Mouse (Mus musculus): ENCODE data around the gene Gm9195. TPM values are rescaled to one million over a fixed set of nuclear protein-coding genes. Genes with fewer than 3 reads are reported as not detected.

Gene Gm9195
- polyA plus RNA-seq (2014; fragmentation: Nextera tagmentation; extraction: Ambion mirVana), result not detected in 2 replicates

GRCm38 (mm10) chr14:72491738-72492137, at the start of gene Gm9195:
Gene Gm9195 (minus strand): TSS chr14:72491838.
- Histone ChIP-seq H3K4me3 (ENCODE audit: low read depth, low read length) (no peak within 1 kb of the TSS), H3K9ac (replicated peaks; ENCODE audit: low read depth, low read length) (no peak within 1 kb of the TSS), H3K36me3 (ENCODE audit: control insufficient read depth, insufficient read depth, low read length) (no peaks in the 10 kb centered on the region), H3K4me2 (ENCODE audit: low read depth, low read length) (no peak within 1 kb of the TSS), H3K27me3 (ENCODE audit: control insufficient read depth, insufficient read depth, low read length) (no peaks in the 10 kb centered on the region), H3K27ac (ENCODE audit: low read depth, low read length) (no peak within 1 kb of the TSS), H3K9me3 (ENCODE audit: control insufficient read depth, low read length) (no peaks in the 10 kb centered on the region), H3K4me1 (ENCODE audit: control insufficient read depth, insufficient read depth, low read length) (no peaks in the 10 kb centered on the region)
- WGBS, result 79% methylated on average over 5 of the region's 5 CpGs
- no peak for ATAC-seq (ENCODE audit: low read depth)

- no peak overlapping the region for H3K27ac ChIP-seq (ENCODE audit: low read depth, low read length)
- H3K9me3 ChIP-seq (ENCODE audit: control insufficient read depth, low read length), result no peaks in the 10 kb centered on the region
- H3K4me3 ChIP-seq (ENCODE audit: low read depth, low read length), result no peak overlapping the region
- H3K4me1 ChIP-seq (ENCODE audit: control insufficient read depth, insufficient read depth, low read length), result no peaks in the 10 kb centered on the region; the same call in 1 of the 2 replicates
- 93% methylated on average over 5 of the region's 5 CpGs for WGBS
- H3K36me3 ChIP-seq (ENCODE audit: control insufficient read depth, insufficient read depth, low read length), result peaks cover 12% of the 10 kb centered on the region; the same call in 1 of the 2 replicates
- H3K4me2 ChIP-seq (ENCODE audit: low read depth, low read length), result no peak overlapping the region
- ATAC-seq (ENCODE audit: low read depth), result no peak
- no peak overlapping the region for H3K9ac ChIP-seq (replicated peaks; ENCODE audit: low read depth, low read length)
- H3K27me3 ChIP-seq (ENCODE audit: control insufficient read depth, insufficient read depth, low read length), result 0 out of 2 replicates have a peak, but pooled peaks cover 3% of the 10 kb centered on the region
Measured at GRCm38 (mm10) chr14:72536392-72537017, 44.9 kb upstream of the Gm9195 start.

GRCm38 (mm10) chr14:72533862-72534261, 42.2 kb upstream of the Gm9195 start:
- Histone ChIP-seq H3K4me3 (ENCODE audit: low read depth, low read length) (no peak overlapping the region), H3K27me3 (ENCODE audit: control insufficient read depth, insufficient read depth, low read length) (peaks cover 10% of the 10 kb centered on the region; the same call in 1 of the 2 replicates), H3K4me2 (ENCODE audit: low read depth, low read length) (no peak overlapping the region), H3K9ac (replicated peaks; ENCODE audit: low read depth, low read length) (no peak overlapping the region), H3K27ac (ENCODE audit: low read depth, low read length) (no peak overlapping the region), H3K9me3 (ENCODE audit: control insufficient read depth, low read length) (no peaks in the 10 kb centered on the region), H3K4me1 (ENCODE audit: control insufficient read depth, insufficient read depth, low read length) (no peaks in the 10 kb centered on the region; the same call in 1 of the 2 replicates), H3K36me3 (ENCODE audit: control insufficient read depth, insufficient read depth, low read length) (no peaks in the 10 kb centered on the region)
- WGBS, result 83% methylated on average over 7 of the region's 7 CpGs
- no peak for ATAC-seq (ENCODE audit: low read depth)

DNA sequence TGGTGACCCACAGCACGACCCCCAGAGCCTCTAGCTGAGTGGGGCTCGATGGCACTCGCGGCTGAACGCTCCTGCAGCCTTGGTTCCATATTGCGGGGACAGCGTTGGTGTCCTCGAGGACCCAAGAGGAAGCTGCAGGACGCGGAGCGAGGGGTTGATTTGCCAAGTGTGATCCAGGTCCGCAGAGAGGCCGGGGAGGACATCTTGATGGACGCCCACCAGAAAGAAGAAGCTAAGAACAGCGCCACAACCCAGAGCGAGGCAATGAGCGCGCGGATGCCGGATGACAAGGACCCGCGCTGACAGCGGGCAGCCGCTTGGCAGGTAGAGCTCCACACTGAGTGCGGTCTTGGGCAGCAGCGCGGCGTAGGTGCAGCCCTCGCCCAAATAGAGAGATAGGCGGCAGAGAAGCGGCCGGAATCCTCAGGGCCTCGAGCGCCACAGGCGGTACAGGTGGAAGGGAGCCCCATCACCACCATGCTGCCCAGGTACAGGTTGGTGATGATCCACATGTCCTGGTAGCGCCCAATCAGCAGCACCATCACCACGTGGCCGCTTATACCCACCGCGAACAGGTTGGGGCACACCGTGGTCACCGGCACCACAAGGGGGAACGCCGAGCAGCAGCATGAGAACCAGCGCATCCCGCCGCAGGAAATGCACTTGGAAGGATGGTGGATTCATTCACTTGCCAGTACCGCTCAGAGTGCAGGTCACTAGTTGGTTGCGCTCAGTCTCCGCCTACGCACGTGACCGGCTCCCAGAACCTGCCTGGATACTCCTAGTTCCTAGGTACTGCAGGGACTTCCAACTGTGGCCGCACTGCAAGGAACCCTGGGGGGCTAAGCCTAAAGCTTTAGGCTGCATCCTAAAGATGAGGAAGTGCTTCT, 40.6 kb upstream of the Gm9195 start:
- peak overlapping the region; percentile 46; the same call in 1 of the 2 replicates for H3K9ac ChIP-seq (replicated peaks; ENCODE audit: low read depth, low read length)
- H3K4me2 ChIP-seq (ENCODE audit: low read depth, low read length), result peak overlapping the region; percentile 80
- no peaks in the 10 kb centered on the region for H3K36me3 ChIP-seq (ENCODE audit: control insufficient read depth, insufficient read depth, low read length)
- no peak overlapping the region for H3K27ac ChIP-seq (ENCODE audit: low read depth, low read length)
- no peaks in the 10 kb centered on the region; the same call in 1 of the 2 replicates for H3K4me1 ChIP-seq (ENCODE audit: control insufficient read depth, insufficient read depth, low read length)
- ATAC-seq (ENCODE audit: low read depth), result peak; percentile 93
- no peaks in the 10 kb centered on the region for H3K9me3 ChIP-seq (ENCODE audit: control insufficient read depth, low read length)
- peaks cover 10% of the 10 kb centered on the region; the same call in 1 of the 2 replicates for H3K27me3 ChIP-seq (ENCODE audit: control insufficient read depth, insufficient read depth, low read length)
- 3% methylated on average over 54 of the region's 54 CpGs for WGBS
- H3K4me3 ChIP-seq (ENCODE audit: low read depth, low read length), result peak overlapping the region; percentile 39

- ATAC-seq (ENCODE audit: low read depth), result no peak
Measured at GRCm38 (mm10) chr14:72527126-72527525, 35.5 kb upstream of the Gm9195 start.

DNA sequence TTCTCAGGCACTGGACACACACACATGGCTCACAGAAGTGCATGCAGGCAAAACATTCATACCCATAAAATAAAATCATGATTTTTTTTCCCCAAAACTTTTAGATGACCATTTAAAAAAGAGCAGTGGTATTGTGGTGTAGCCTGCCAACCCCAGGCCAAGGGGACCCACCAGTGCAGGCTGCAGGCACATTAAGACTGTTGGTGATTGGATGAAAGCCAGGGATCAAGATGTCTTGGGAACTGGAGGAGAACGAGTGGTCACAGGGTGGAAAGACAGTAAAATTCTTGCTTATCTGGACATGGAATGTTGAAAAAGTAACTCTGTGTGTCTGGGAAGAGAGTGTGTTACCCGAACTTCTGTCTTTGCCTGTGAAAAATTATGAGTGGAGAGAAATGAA, 27.9 kb upstream of the Gm9195 start:
- no peaks in the 10 kb centered on the region for H3K36me3 ChIP-seq (ENCODE audit: control insufficient read depth, insufficient read depth, low read length)
- no peaks in the 10 kb centered on the region for H3K9me3 ChIP-seq (ENCODE audit: control insufficient read depth, low read length)
- H3K9ac ChIP-seq (replicated peaks; ENCODE audit: low read depth, low read length), result no peak overlapping the region
- ATAC-seq (ENCODE audit: low read depth), result no peak
- H3K27me3 ChIP-seq (ENCODE audit: control insufficient read depth, insufficient read depth, low read length), result no peaks in the 10 kb centered on the region
- no peak overlapping the region for H3K27ac ChIP-seq (ENCODE audit: low read depth, low read length)
- H3K4me3 ChIP-seq (ENCODE audit: low read depth, low read length), result no peak overlapping the region
- H3K4me2 ChIP-seq (ENCODE audit: low read depth, low read length), result no peak overlapping the region
- WGBS, result 73% methylated on average over 2 of the region's 2 CpGs
- H3K4me1 ChIP-seq (ENCODE audit: control insufficient read depth, insufficient read depth, low read length), result no peaks in the 10 kb centered on the region

More at GRCm38 (mm10) chr14:72527126-72527525, 35.5 kb upstream of the Gm9195 start:
- Histone ChIP-seq H3K36me3 (ENCODE audit: control insufficient read depth, insufficient read depth, low read length) (no peaks in the 10 kb centered on the region), H3K4me1 (ENCODE audit: control insufficient read depth, insufficient read depth, low read length) (no peaks in the 10 kb centered on the region; the same call in 1 of the 2 replicates), H3K27ac (ENCODE audit: low read depth, low read length) (no peak overlapping the region), H3K9ac (replicated peaks; ENCODE audit: low read depth, low read length) (no peak overlapping the region), H3K27me3 (ENCODE audit: control insufficient read depth, insufficient read depth, low read length) (peaks cover 10% of the 10 kb centered on the region; the same call in 1 of the 2 replicates), H3K4me2 (ENCODE audit: low read depth, low read length) (no peak overlapping the region), H3K9me3 (ENCODE audit: control insufficient read depth, low read length) (no peaks in the 10 kb centered on the region), H3K4me3 (ENCODE audit: low read depth, low read length) (no peak overlapping the region)
- whole genome bisulfite sequencing, result 62% methylated on average over 1 of the region's 1 CpGs

DNA sequence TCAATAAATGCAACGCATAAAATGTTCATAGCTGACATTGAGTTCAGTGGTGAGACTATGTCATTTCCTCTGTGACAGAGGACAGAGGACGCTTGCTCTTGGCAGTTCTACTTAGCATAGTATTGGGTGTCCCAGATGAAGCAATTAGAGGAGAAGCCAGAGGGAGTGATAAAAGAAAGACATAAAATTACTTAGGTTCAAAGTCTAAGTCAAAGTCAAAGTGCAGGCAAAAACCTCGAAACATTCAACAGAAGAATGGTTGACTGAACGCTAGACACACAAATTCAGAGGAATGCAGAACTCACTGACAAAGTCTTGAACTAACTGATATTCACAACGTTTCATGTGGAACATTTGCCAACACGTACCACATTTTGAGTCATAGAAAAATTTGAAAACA, 27.1 kb upstream of the Gm9195 start:
- no peak for ATAC-seq (ENCODE audit: low read depth)
- H3K36me3 ChIP-seq (ENCODE audit: control insufficient read depth, insufficient read depth, low read length), result no peaks in the 10 kb centered on the region
- H3K4me2 ChIP-seq (ENCODE audit: low read depth, low read length), result no peak overlapping the region
- H3K9ac ChIP-seq (replicated peaks; ENCODE audit: low read depth, low read length), result no peak overlapping the region
- H3K27me3 ChIP-seq (ENCODE audit: control insufficient read depth, insufficient read depth, low read length), result no peaks in the 10 kb centered on the region
- no peak overlapping the region for H3K27ac ChIP-seq (ENCODE audit: low read depth, low read length)
- no peaks in the 10 kb centered on the region for H3K4me1 ChIP-seq (ENCODE audit: control insufficient read depth, insufficient read depth, low read length)
- WGBS, result 83% methylated on average over 6 of the region's 6 CpGs
- H3K4me3 ChIP-seq (ENCODE audit: low read depth, low read length), result no peak overlapping the region
- H3K9me3 ChIP-seq (ENCODE audit: control insufficient read depth, low read length), result no peaks in the 10 kb centered on the region

DNA sequence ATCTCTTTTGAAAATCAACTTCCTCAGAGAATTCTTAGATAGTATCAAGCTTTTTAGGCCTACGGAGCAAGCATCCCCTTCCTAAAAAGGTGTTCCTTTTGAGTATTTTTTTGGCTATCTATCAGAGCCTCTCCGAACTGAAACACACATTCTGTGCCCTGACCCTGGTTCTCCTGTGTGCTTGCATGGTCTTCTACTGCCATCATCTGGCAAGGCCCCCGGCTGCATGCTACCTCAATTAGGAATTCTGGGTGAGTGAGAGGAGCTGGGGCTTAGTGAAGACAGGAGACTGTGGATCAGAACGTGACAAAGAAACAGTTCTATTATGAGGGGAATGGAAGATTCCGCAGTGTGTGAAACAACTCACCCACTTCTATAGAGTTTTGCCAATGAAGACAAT, 24.7 kb upstream of the Gm9195 start:
- ATAC-seq (ENCODE audit: low read depth), result peak; percentile 60; the same call in 1 of the 2 replicates
- Histone ChIP-seq H3K27ac (ENCODE audit: low read depth, low read length) (no peak overlapping the region), H3K4me3 (ENCODE audit: low read depth, low read length) (no peak overlapping the region), H3K9ac (replicated peaks; ENCODE audit: low read depth, low read length) (no peak overlapping the region), H3K9me3 (ENCODE audit: control insufficient read depth, low read length) (no peaks in the 10 kb centered on the region), H3K27me3 (ENCODE audit: control insufficient read depth, insufficient read depth, low read length) (no peaks in the 10 kb centered on the region), H3K4me1 (ENCODE audit: control insufficient read depth, insufficient read depth, low read length) (no peaks in the 10 kb centered on the region), H3K36me3 (ENCODE audit: control insufficient read depth, insufficient read depth, low read length) (no peaks in the 10 kb centered on the region), H3K4me2 (ENCODE audit: low read depth, low read length) (no peak overlapping the region)
- WGBS, result 30% methylated on average over 5 of the region's 5 CpGs

Data from neural tube, embryonic 14.5 days (tissue).